Mouse (Mus musculus): ENCODE measurements at regions not wholly inside any gene's neighbourhood (a gene's known extent, or its start where the extent isn't known, plus 50 kb on each side); places are given as distances from the start of the nearest gene placed in this dataset.
A peak's percentile ranks its signal among the peaks of the same experiment; 100 is the strongest.
"Not testable (repeated sequence)": the region's sequence is repeated elsewhere in the genome, so short reads cannot be mapped to it uniquely, and the experiment has no call there.

DNA sequence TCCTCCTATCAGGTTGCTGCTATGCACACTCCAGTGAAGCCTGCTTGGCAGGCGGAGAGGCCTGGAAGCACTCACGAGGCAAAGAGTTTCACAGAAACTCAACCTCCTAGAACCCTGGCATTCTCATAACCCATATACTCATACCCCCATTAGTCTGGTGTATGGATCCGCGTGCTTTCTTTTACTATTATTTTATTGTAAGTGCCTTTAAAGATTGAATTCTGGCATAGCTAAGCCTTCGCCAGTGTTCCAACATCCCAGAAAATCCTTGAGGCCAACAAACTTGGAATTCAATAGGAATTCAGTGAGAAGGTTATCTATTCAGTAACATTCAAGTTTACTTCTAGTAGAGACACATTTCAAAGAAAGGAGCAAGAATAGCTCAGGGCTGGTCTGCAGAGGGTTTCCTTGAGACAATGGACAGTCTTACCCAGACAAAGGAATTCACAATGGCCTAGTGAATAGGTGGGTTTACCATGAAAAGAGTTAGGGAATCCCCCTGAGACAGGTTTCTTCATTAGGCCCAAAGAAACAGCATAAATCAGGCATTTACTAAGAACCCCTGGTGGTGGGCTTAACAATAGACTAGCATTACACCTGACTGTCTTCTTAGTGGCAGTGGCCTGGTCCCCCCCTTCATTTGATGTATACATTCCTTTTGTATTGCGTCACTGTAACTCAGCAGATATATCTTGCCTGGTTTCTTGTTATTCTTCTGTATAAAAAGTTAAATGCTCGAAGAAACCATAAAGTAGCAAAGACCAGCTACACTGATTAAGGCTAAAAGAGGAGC, 80.8 kb upstream of the Gm15446 start:
- not testable (repeated sequence) for ATAC-seq (replicated peaks in 1 of 2; ENCODE audit: insufficient read depth in 1 of 2, low FRiP score in 2 of 2, low TSS enrichment in 1 of 2, low read depth in 1 of 2, poor library complexity in 2 of 2, severe bottlenecking in 2 of 2)

DNA sequence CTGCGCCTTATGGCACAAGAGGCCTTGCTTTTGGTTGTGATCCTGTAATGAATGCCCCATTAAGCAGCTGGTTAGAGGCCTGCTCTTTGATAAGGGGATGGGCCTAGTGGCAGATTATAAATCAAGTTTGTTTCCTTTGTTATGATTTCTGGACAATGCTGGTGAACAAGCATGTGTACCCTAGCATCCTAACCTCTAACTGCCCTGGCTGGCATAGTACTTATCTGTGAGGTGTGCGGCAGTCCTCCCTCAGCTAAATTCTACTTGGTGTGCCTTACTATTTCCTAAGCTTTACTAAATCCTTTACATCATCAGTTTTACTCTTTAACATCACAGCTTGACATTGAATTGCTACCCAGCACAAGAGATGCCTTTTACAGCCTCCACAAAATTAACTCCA, 79.0 kb upstream of the Gm15446 start:
- peak in 1 of 2 experiments; percentile 34; a peak in 1 of 4 replicates for ATAC-seq (replicated peaks in 1 of 2; ENCODE audit: insufficient read depth in 1 of 2, low FRiP score in 2 of 2, low TSS enrichment in 1 of 2, low read depth in 1 of 2, poor library complexity in 2 of 2, severe bottlenecking in 2 of 2)

DNA sequence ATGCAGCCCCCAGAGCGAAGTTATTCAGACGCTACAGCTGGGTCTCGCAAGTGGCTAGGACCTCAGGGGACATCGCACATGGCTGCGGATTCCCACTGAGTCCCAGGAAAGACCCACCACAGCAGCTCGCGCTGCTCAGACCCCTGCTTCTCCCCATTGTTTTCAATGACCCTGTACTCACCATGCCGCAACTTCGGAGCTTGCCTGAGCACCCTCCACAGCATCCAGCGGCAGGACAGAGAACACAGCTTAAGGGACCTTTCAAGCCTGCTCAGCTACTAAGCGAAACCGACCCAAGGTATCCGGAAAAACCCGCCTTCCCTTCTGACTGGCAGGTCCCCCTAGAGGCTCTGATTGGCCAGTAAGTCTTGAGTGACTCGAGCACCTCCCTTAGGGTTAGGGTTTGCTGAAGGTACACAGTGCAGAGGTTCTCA, 78.4 kb upstream of the Gm15446 start:
- ATAC-seq (replicated peaks in 1 of 2; ENCODE audit: insufficient read depth in 1 of 2, low FRiP score in 2 of 2, low TSS enrichment in 1 of 2, low read depth in 1 of 2, poor library complexity in 2 of 2, severe bottlenecking in 2 of 2) = peak; percentile 99

DNA sequence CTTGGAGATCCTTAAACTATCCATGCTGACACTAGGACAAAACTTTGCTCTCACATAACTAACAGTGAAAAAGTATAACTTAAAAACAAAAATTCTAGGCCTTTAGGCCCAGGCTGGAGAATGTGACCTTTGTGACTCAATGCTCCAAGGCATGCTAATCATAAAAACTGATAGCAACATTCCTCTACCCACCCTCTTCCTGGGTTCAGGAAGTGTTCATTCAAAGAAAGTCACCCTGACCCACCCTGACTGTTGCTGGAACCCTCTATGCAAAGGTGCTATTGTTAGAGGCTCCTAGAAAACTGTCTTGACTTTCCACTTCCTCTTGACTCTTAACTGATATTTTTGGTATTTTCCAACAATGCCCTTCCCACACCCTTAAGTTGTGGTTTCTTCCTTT, 72.0 kb upstream of the Gm15446 start:
- ATAC-seq (replicated peaks in 1 of 2; ENCODE audit: insufficient read depth in 1 of 2, low FRiP score in 2 of 2, low TSS enrichment in 1 of 2, low read depth in 1 of 2, poor library complexity in 2 of 2, severe bottlenecking in 2 of 2) = not testable (repeated sequence)

DNA sequence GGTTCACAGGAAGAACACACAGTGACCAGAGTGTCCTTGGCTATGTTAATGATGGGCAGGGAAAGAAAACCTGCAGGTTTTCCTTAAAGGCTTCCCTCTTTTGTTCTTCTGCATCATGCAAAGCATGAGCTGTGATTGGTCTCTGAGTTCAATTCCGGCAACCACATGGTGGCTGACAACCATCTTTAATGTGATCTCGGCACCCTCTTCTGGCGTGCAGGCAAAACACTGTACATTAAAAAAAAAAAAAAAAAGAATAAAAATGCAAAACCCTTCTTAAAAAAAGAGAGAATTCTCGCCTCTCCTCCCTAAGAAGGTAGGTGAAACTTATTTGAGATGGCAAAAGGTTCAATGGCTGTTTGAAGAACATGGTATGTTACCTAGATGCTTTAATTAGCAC, 62.8 kb upstream of the Gm15446 start:
- no peak for ATAC-seq (replicated peaks in 1 of 2; ENCODE audit: insufficient read depth in 1 of 2, low FRiP score in 2 of 2, low TSS enrichment in 1 of 2, low read depth in 1 of 2, poor library complexity in 2 of 2, severe bottlenecking in 2 of 2)

DNA sequence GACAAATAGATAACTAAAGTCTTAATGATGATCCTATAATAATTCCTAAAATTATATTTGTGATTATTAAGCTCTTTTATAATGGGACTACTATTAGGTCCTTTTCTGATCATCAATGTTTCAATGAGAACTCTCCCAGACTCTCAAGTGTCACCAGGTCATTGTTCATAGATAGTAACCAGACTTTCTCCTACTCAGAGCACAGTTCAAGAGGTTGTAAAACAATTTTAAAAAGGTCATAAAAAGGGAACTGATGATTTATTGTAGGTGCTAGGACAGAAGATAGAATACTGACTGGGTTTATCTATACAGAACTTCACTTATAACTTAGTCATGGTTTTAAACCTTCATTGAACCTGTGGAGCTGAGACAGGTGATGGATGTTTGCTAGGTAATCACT, 58.7 kb upstream of the Gm15446 start:
- ATAC-seq (replicated peaks in 1 of 2; ENCODE audit: insufficient read depth in 1 of 2, low FRiP score in 2 of 2, low TSS enrichment in 1 of 2, low read depth in 1 of 2, poor library complexity in 2 of 2, severe bottlenecking in 2 of 2) = not testable (repeated sequence)

DNA sequence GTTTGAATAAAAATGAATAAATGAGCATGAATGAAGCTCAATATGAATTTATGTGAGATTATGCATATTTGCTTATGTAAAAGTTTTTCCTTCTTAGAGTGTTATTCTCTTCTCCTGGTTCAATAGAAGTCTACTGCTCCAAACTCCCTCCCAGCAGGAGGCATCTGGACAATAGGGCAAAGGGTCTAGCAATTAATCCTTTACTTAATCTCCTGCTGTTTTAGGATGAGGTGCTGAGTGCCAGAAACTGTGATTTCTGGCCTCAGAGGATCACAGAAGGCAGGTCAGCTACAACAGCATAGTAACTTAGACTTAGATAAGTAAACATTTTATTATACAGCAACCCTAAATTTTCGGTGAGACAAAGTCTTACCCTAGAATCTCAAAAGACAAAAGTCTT, 57.6 kb upstream of the Gm15446 start:
- no peak for ATAC-seq (replicated peaks in 1 of 2; ENCODE audit: insufficient read depth in 1 of 2, low FRiP score in 2 of 2, low TSS enrichment in 1 of 2, low read depth in 1 of 2, poor library complexity in 2 of 2, severe bottlenecking in 2 of 2)

DNA sequence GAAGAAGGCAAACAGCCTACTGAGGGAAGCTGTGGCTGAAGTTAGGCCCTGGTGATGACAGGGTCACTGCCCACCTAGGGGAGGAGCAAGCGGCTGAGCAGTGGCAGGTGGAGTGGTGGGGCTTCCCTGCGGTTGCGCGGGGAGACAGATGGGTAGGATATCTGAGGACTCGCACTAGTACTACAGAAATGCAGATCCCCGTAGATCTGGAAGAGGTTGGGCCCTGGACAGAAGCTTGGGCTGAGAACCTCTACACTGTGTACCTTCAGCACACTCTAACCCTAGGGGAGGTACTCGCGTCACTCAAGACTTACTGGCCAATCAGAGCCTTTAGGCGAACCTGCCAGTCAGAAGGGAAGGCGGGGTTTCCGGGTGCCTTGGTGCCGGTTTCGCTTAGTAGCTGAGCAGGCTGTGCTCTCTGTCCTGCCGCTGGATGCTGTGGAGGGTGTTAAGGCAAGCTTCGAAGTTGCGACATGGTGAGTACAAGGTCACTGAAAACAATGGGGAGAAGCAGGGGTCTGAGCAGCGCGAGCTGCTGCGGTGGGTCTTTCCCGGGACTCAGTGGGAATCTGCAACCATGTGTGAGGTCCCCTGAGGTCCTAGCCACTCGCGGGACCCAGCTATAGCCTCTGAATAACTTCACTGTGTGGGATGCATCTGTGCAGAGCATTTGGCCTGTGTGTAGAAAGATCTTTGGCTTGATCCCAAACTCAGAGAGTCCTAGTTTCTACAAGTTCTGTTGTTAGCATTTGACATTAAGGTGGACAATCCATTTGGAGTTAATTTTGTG, 56.7 kb upstream of the Gm15446 start:
- peak; percentile 100 for ATAC-seq (replicated peaks in 1 of 2; ENCODE audit: insufficient read depth in 1 of 2, low FRiP score in 2 of 2, low TSS enrichment in 1 of 2, low read depth in 1 of 2, poor library complexity in 2 of 2, severe bottlenecking in 2 of 2)

DNA sequence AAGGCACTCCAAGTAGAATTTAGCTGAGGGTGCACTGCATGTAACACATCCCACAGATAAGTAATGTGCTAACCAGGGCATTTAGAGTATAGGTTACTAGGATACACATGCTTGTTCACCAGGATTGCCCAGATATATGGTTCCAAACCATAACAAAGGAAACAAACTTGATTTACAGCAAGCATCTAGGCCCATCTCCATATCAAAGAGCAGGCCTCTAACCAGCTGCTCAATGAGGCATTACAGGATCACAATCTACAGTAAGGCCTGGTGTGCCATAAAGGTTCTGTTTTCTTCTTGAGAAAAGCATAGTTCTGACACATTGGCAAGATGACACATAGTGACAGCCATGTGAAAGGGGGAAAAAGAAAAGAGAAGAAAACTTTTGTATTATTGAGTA, 56.0 kb upstream of the Gm15446 start:
- ATAC-seq (replicated peaks in 1 of 2; ENCODE audit: insufficient read depth in 1 of 2, low FRiP score in 2 of 2, low TSS enrichment in 1 of 2, low read depth in 1 of 2, poor library complexity in 2 of 2, severe bottlenecking in 2 of 2) = not testable (repeated sequence)
